Mouse (Mus musculus): ENCODE data around the gene Sp6. TPM values are rescaled to one million over a fixed set of nuclear protein-coding genes. Genes with fewer than 3 reads are reported as not detected.

The Sp6 gene
- total RNA-seq, 2 experiments from 2014 or later = 0.21 to 0.77 TPM

DNA sequence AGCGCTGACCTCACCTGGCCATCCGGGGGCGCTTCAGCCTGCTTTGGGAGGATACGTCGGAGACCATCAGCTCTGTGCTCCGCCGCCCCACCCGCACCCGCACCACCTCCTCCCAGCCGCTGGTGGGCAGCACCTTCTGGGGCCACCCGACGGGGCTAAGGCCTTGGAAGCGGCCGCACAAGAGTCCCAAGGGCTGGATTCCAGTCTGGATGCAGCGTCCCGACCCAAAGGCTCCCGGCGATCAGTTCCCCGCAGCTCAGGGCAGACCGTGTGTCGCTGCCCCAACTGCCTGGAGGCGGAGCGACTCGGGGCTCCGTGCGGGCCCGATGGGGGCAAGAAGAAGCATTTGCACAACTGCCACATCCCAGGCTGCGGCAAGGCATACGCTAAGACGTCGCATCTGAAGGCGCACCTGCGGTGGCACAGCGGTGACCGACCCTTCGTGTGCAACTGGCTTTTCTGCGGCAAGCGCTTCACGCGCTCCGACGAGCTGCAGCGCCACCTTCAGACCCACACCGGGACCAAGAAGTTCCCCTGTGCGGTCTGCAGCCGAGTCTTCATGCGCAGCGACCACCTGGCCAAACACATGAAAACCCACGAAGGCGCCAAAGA lies 8.8 kb downstream of the Sp6 start:
- DNase-seq = peak; percentile 76

GRCm38 (mm10) chr11:97024977-97025376 lies 11.8 kb downstream of the Sp6 start:
- DNase-seq = no peak

DNA sequence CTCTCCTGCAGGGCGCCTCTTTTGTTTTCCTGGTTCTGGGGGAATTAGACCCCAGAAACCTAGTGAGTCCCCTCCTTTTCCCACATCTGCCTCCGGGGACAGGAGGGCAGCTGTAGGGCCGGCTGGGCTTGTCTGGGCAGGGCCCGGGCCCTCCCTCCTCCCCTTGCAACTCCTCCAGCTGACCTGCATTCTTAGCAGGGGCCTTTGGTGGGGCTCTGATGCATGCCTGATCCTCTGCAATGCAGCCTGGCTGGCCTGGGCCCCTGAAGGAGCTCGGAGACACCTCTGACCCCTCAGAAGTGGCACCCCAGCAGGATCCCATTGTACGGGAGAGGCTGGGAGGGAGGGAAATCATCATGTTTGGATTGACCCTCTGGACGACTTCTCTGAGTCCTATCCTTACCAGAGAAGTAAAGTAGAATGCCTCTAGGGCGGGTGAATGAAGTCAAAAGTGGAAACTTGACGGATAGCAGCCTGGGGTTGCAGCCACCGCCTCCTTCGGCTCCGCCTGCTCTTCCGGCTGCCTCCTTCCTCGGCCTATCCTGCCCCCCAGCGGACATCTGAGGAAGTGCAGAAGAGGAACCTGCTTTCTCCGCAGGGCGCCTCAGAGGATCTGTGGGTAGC lies 12.6 kb downstream of the Sp6 start:
- peak; percentile 88 for DNase-seq

- peak; percentile 85 for DNase-seq
These were observed 16.7 kb downstream of the Sp6 start, which contains the start of gene Scrn2 for GRCm38 (mm10) chr11:97029686-97030417. Gene Scrn2, plus strand, starts transcription at chr11:97029938.

- DNase-seq = no peak
These were observed 17.2 kb downstream of the Sp6 start for GRCm38 (mm10) chr11:97030426-97030825.

DNA sequence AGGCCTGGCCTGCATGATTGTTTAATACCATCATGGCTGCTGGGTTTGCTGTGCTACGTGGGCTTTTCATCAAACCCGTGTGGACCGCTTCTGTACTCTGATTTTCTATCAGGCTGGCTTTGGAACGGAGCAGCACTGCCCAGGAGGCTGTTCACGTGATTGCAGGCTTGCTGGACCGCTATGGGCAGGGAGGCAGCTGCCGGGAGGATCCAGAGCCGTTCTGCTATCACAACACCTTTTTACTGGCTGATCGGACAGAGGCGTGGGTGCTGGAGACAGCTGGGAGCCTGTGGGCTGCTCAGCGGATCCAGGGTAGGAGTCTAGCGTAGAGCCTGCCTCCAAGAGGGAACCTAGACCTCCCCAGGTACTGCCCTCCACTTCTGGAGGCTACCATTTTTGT lies 18.8 kb downstream of the Sp6 start:
- DNase-seq = no peak

GRCm38 (mm10) chr11:97032499-97032898 lies 19.3 kb downstream of the Sp6 start:
- DNase-seq = no peak

DNA sequence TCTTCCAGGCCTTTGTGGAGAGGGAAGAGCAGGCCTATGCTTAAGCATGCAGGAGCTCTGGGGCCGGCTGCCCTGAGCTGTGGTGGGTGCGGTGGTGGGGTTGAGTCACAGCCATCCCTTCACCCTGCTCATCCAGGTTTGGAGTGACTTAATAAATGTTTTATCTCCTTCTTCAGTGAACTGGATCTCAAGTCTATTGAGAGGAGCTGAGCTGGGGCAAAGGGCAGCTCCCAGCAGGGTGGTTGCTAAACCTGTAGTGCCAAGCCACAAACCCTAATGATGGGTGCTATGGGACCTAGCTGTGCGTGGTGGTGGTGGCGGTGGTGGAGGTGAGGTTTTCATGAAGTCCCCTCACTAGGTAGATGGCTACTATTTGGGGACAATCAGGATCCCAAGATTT lies 20.6 kb downstream of the Sp6 start:
- no peak for DNase-seq

- no peak for DNase-seq
These were observed 22.9 kb downstream of the Sp6 start for GRCm38 (mm10) chr11:97036141-97036540.

- DNase-seq = no peak
These were observed 25.7 kb downstream of the Sp6 start for GRCm38 (mm10) chr11:97038881-97039280.

- no peak for DNase-seq
These were observed 27.3 kb downstream of the Sp6 start for GRCm38 (mm10) chr11:97040301-97041021.

DNA sequence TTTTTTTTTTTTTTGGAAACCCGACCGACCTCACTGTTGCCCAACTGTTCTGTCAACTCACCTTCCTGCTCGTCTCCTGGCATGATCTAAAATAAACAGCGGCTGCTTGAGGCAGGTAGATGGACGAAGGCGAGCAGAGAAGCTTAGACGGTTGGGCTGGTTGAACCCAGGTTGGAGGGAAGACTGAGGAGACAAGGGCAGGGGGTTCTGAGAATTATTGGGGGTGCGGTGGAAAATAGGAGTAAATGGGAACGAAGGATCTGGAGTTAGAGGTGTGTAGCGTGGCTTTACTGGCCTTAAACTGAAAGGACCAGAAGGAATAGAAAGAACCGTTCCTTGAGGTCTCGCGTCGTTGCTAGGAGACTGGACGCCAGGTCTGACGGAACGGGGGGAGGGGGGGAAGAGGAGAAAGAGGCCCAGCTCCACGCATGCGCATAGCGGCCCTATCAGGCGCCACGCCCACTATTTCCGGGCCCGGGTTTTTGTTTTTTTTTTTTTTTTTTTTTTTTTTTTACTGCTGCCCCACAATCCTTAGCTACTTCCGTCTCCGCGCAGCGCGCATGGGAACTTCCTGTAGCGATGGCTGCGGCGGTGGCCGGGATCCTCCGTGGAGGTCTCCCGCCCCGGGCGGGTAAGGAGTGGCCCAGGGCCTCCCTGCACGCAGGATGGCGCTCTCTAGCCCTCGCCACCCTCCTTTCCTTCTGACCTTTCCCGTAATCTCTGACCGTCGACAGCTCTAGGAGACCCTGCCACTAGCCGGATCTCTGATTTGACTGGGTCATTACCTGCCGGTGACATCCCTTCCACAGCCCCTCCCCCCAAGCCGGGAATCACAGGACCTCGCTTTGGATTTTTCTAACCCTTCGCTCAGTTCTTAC lies 28.1 kb downstream of the Sp6 start, which contains the start of the genes Lrrc46 and Mrpl10:
Gene Lrrc46, minus strand, starts transcription at position 386 of the 878 bp plus-strand sequence.
Gene Mrpl10, plus strand, starts transcription at position 539 of the 878 bp plus-strand sequence.
- DNase-seq = peak; percentile 94

GRCm38 (mm10) chr11:97044902-97045301 lies 31.7 kb downstream of the Sp6 start:
- DNase-seq = no peak

DNA sequence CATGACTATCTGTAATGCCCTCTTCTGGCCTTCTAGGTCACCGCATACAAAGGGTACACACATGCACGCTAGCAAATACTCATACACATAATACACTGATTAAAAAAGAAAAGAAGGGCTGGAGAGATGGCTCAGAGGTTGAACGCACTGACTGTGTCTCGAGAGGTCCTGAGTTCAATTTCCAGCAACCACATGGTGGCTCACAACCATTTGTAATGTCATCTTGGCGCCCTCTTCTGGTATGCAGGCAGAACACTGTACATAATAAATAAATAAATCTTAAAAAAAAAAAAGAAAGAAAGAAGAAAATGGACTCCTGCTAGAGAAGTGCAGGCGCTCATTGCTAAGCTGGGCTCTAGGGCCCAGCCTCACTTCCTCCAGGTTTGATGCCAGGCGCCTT lies 32.7 kb downstream of the Sp6 start:
- no peak for DNase-seq

- DNase-seq = no peak
These were observed 35.0 kb downstream of the Sp6 start for GRCm38 (mm10) chr11:97048090-97048650.

DNA sequence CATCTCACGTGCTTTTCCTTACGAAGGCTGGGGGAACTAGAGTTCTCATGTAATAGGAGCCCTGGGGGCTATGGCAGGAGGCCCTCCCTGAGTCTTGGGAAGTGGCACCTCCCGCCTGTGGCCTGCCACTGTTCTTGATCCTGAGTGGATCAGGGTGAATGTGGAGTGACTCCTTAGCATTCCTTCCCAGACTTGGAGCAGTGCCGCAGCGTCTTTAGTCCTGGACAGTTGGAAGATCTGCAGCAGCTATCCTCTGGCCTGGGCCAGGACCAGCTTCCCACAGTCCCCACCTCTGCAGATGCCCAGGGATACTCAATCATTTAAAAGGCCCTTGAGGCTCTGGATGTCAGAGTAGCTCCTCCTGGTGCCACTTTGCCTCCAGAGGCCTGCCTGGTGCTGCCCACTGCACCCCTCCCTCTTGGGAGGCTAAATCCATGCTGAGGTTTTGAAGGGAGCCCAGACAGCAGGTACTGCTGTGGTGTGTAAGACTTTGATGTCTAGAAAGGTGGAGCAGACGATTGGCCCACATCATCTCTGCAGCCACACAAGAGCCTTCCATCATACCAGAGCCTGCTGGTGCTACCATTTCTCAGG lies 36.4 kb downstream of the Sp6 start:
- no peak for DNase-seq

DNA sequence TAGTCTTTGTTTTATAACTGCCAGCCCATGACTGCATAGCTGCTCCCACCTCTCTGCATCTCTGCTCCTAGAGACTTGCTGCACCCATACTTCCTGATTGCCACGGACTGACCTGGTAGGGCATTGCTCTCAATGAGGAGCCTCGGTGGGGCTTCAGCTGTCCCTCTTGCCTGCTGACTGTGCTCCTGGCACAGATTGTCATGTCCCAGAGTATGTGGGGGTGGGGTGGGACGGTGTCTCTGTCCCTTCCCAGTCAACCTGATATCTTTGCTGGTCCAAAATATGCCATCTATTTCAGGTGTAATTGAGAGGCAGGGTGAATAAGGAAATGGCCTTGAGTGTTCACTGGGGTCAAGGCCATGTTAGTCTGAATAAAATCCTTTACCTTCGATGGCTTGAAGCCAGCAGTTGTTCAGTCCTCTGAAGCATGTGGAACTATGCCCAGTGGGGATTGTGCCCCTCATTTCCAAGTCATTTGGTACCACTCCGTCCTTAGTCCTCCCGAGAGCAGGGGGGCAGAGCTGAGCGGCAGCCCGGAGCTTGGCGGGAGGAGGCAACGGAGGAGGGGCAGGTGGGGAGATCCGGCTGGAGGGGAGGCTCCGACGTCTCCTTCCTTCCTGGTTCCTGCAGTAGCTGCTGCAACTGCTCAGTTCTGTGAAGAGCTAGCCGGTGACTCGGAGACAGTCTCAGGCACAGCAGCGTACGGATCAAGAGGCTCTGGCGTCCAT lies 37.2 kb downstream of the Sp6 start, which contains the start of gene Osbpl7:
Gene Osbpl7, plus strand, starts transcription at position 413 of the 728 bp plus-strand sequence.
- DNase-seq = peak; percentile 63

DNA sequence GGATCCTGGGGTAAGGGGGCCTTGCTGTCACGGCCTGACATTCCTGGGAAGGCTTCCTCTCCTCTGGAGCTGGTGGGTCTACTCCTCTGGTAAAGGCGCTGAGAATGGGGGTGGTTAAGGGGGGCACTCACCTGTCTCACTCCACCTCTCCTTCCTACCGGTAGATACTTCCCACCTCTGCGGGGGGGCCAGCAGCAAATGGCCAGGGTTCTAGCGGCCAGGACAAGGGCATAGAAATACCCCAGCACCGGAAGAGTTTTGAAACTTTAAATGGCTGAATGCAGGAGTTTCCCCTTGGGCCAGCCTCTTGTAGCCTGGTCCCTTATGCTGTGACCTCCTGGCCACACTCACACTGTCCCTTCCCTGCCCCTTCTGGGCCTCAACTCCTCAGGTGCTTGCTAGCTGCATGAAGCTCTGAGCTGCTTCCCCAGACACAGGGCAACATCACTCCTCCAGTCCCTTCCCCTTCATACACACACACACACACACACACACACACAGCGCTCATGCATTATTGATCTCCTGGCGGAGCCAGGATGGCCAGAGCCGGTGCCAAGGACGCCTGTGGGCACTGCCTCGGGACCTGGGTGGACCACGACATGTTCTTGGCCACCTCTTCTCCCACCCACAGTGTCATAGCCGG lies 37.9 kb downstream of the Sp6 start:
- DNase-seq = no peak

- no peak for DNase-seq
These were observed 39.0 kb downstream of the Sp6 start for GRCm38 (mm10) chr11:97052219-97052646.
